Mouse (Mus musculus): Measurements from ENCODE around the gene Pygo2.

Gene Pygo2

DNA sequence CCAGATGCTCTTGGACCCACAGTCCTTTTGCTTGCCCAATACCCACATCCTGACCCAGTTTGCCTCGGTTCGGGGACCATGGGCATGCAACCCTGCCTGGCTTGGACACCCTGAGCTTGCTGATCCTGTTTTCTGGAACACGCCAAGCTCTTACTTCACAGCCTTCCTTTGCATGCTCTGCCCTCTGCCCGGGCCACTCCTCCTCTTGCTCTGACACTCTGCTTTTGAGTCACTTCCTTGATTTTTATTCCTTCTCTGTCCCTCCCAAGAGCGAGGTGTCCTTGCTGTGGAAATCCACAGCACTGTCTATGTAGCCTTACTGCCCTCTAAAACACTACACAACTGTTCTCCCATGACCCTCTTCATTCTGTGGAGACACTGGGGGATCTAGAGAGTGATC is 52.2 kb downstream of the Pygo2 start:
- POLR2A ChIA-PET, result interaction anchor here (0.6 to 3.0 kb wide), 21 partner anchors 15 to 318 kb away, joined by 3 to 18 read pairs (median 4); partner anchors contain the start of genes Cks1b (in 2 of the 4), Shc1 (in 2 of the 4), Adam15 (in 1 of the 4) and Pbxip1 (in 1 of the 4)
- CTCF ChIA-PET, result interaction anchor here (0.5 to 3.0 kb wide), 66 partner anchors 8 to 784 kb away, joined by 3 to 81 read pairs (median 6); partner anchors contain the start of genes Pmvk (in 3 of the 4), Adam15 (in 2 of the 4), Efna1 (in 1 of the 4) and Efna3 (in 1 of the 4)

All from embryonic stem cell, embryonic (primary cell).